Mouse (Mus musculus) cerebellum, adult 2 months (tissue): ENCODE results near the gene Erlec1.

Experiments used
- CTCF ChIP-seq: fragments of 200-500 bp; IDR thresholded peaks from 2 replicates; pipeline ENCODE4 v1.5.1; 2011; ENCODE audit warnings: low read depth, mild to moderate bottlenecking, control low read depth, low read length, moderate library complexity, borderline replicate concordance; ENCODE audit not compliant: insufficient read depth
- POLR2A ChIP-seq: fragments of 200-500 bp; IDR thresholded peaks from 2 replicates; pipeline ENCODE4 v1.6.1; 2011; ENCODE audit warnings: low read length, control low read depth, borderline replicate concordance; ENCODE audit not compliant: insufficient read depth

DNA sequence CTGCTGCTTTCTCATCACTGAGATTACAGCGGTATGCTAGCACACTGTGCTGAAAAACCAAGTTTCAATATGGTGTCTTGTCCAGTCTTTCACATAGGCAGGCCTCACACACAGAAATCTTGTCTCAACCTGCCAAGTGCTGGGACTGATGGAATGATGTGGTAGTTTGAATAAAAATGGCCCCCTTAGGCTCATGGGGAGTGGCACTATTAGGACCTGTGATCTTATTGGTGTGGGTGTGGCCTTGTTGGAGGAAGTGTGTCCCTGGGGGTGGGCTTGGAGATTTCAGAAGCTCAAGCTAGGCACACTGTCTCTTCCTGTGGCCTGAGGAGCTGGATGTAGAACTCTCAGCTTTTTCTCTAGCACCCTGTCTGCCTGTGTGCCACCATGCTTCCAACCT is 57.9 kb downstream of the Erlec1 start:
- no peak for TF ChIP-seq CTCF
- no peak for TF ChIP-seq POLR2A
